Mouse (Mus musculus): Measurements from ENCODE around the gene Dnase1.
A peak's percentile ranks its signal among the peaks of the same experiment; 100 is the strongest.
"Not testable (repeated sequence)": the region's sequence is repeated elsewhere in the genome, so short reads cannot be mapped to it uniquely, and the experiment has no call there.

The Dnase1 gene

DNA sequence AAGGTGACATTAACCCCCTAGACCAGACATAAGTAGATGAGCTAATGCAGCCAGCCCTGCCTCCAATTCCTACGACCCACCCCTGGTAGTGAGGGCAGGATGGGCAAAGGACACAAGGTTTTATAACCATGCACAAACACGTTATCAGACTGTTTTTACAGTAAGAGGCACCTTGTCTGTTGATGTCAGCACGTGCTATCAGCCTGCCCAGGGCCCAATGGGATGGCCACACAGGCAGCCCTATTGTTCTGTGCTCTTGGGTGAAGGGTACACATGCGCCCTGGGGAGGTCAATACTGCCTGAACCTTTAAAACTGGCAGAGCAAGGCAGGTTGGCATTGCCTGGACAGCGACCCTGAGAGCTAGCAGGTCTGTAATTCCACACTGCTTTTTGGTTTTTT is at the start of gene Dnase1:
Gene Dnase1 (plus strand): TSS at position 136 of the 400 bp plus-strand sequence.
- Histone ChIP-seq H3K9me3 (ENCODE audit: low read length) (no peaks in the 10 kb centered on the region), H3K27me3 (ENCODE audit: insufficient read depth, low read length) (no peaks in the 10 kb centered on the region), H3K4me3 (replicated peaks; ENCODE audit: low read length) (no peak within 1 kb of the TSS), H3K4me1 (replicated peaks; ENCODE audit: low read depth, low read length) (peaks cover 75% of the 10 kb centered on the region), H3K36me3 (ENCODE audit: insufficient read depth, low read length) (peaks cover 84% of the 10 kb centered on the region)
- TF ChIP-seq POU5F1 (IDR thresholded peaks at IDR 0.05; ENCODE audit: borderline replicate concordance, low read length): no peak
- 0 out of 2 replicates have a peak, but pooled peaks have one; percentile 3 for TF ChIP-seq CTCF (conservative IDR thresholded peaks at IDR 0.05; ENCODE audit: low read length)

DNA sequence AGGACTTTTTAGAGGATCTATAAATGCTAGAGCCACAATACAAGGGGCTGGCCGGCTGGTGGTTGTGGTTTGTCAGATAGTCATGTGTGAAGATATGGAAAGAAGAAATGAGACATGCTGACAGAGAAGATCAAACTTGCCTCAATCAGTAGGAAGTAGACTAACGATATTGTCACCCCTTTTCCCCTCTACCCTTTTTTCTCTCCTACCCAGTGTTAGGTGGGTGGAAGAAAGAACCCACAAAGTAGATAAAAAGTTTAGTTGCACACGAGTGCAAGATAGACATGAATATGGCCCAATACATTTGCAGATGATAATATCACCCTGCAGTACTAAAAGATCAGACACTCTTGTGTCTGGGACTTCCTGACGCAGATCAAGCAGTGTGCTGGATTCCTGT is 48.3 kb upstream of the Dnase1 start:
- Histone ChIP-seq H3K4me3 (replicated peaks; ENCODE audit: low read length) (no peak overlapping the region), H3K9me3 (ENCODE audit: low read length) (no peaks in the 10 kb centered on the region), H3K27me3 (ENCODE audit: insufficient read depth, low read length) (no peaks in the 10 kb centered on the region), H3K36me3 (ENCODE audit: insufficient read depth, low read length) (peaks cover 99% of the 10 kb centered on the region), H3K4me1 (replicated peaks; ENCODE audit: low read depth, low read length) (peaks cover 19% of the 10 kb centered on the region)
- no peak for TF ChIP-seq CTCF (conservative IDR thresholded peaks at IDR 0.05; ENCODE audit: low read length)

DNA sequence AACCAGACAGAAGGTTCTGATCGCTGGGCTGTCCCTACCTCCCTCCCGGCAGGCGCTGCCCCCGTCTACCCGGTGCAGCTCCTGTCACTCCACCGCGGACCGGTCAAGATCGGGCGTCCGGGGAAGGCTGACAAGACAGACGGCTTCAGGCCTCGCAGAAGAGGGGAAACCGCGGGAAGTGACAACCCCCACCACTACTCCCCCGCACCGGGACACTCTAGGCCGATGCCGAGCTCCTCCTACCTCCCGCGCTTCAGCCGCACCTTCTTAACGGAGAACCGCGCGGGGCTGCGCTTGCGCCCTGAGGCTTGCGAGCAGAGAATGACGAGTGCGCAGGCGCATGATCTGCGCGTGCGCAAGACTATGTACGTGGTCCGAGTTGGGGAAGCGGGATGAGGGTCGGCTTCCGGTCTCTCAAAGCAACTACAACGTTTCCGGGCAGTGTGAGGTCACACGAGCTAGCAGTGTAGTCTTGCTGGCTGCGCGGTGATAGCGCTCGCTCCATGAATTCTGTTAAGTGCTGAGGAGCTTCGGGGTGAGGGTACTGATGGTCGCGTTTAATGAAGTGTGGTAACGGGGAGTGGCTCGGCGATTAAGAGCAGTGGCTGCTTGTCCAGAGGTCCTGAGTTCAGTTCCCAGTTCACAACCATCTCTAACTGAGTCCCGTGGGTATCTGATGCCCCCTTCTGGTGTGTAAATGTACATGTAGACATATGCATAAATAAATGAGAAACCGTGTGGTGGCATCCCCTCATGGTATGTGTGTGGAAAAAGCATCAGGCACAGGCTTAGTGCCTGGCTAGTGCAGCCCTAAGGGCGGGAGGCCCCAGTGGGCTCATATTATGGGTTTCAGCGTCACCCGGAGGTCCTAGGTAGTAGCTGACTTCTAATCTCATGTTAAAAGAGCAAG is 33.0 kb upstream of the Dnase1 start, which contains the start of gene Slx4:
Gene Slx4 (minus strand): TSS at position 282 of the 910 bp plus-strand sequence.
- no peak for TF ChIP-seq NANOG (IDR thresholded peaks at IDR 0.05; ENCODE audit: borderline replicate concordance, low read length)
- TF ChIP-seq CTCF (conservative IDR thresholded peaks at IDR 0.05; ENCODE audit: low read length): 0 out of 2 replicates have a peak, but pooled peaks have one; percentile 19
- peaks cover 43% of the 10 kb centered on the region for H3K4me1 ChIP-seq (replicated peaks; ENCODE audit: low read depth, low read length)
- no peaks in the 10 kb centered on the region for H3K27me3 ChIP-seq (ENCODE audit: insufficient read depth, low read length)
- peaks cover 33% of the 10 kb centered on the region for H3K36me3 ChIP-seq (ENCODE audit: insufficient read depth, low read length)
- H3K9me3 ChIP-seq (ENCODE audit: low read length): peaks cover 12% of the 10 kb centered on the region
- peak within 1 kb of the TSS; percentile 100 for H3K4me3 ChIP-seq (replicated peaks; ENCODE audit: low read length)

DNA sequence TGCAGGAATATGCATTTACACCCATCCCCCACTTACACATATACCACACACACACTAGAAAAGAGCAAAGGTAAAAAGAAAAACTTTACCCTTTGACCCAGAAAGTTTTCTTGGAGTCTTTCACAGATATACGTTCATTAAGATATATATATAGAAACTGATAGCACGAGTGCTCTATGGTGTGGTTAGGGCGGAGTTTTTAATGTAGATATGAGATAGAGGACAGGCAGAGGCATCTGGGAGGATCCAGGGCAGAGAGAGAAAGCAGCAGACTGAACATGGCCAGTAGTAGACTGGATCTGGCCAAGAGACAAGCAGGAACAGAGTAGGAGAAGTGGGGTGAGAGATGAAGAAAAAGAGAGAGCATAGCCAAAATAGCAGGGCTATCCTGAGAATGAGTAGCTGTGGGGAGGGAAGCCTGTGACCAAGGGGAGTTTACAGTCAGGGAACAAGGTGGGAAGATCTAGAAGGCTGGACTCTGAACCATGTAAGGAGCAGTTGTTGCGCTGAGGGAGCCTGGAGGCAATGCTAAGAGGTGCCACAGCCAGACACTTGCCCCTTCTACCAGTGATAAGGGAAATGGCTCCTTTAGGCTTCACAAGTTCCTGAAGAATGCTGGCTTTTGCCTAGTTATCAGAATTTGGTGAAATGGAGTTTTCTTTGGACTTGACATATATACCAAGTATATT is 23.7 kb upstream of the Dnase1 start:
- H3K4me3 ChIP-seq (replicated peaks; ENCODE audit: low read length): no peak overlapping the region
- peaks cover 36% of the 10 kb centered on the region for H3K9me3 ChIP-seq (ENCODE audit: low read length)
- H3K4me1 ChIP-seq (replicated peaks; ENCODE audit: low read depth, low read length): peaks cover 26% of the 10 kb centered on the region
- H3K27me3 ChIP-seq (ENCODE audit: insufficient read depth, low read length): no peaks in the 10 kb centered on the region
- TF ChIP-seq NANOG (IDR thresholded peaks at IDR 0.05; ENCODE audit: borderline replicate concordance, low read length) (no peak), CTCF (conservative IDR thresholded peaks at IDR 0.05; ENCODE audit: low read length) (no peak), POU5F1 (IDR thresholded peaks at IDR 0.05; ENCODE audit: borderline replicate concordance, low read length) (no peak)
- H3K36me3 ChIP-seq (ENCODE audit: insufficient read depth, low read length): no peaks in the 10 kb centered on the region

DNA sequence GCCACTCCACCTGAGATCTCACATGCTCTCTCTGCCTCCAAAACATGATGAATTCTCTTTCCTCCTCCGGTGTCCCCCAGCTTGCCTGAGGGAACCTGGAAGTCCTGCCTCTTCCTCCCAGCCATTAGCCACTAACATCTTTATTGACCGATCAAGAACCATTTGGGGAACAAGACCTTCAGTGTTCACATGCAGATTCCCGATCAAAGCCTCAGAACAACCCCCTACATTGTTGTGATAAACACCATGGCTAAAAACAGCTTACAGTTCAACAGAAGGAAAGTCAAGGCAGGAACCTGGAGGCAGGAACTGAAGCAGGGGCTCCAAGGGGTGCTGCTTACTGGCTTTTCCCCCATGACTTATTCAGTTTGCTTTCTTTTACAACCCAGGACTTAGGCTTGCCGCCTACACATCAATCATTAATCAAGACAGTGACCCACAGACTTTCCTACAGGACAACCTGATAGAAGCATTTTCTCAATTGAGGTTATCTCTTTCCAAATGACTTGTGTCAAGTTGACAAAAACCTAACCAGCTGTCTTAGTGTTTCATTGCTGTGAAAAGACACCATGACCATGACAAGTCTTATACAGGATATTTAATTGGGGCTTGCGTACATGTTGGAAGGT is 22.6 kb upstream of the Dnase1 start:
- peaks cover 29% of the 10 kb centered on the region for H3K9me3 ChIP-seq (ENCODE audit: low read length)
- TF ChIP-seq CTCF (conservative IDR thresholded peaks at IDR 0.05; ENCODE audit: low read length) (no peak), POU5F1 (IDR thresholded peaks at IDR 0.05; ENCODE audit: borderline replicate concordance, low read length) (no peak), NANOG (IDR thresholded peaks at IDR 0.05; ENCODE audit: borderline replicate concordance, low read length) (peak; percentile 94)
- no peaks in the 10 kb centered on the region for H3K36me3 ChIP-seq (ENCODE audit: insufficient read depth, low read length)
- H3K27me3 ChIP-seq (ENCODE audit: insufficient read depth, low read length): no peaks in the 10 kb centered on the region
- no peak overlapping the region for H3K4me3 ChIP-seq (replicated peaks; ENCODE audit: low read length)
- H3K4me1 ChIP-seq (replicated peaks; ENCODE audit: low read depth, low read length): peaks cover 26% of the 10 kb centered on the region

DNA sequence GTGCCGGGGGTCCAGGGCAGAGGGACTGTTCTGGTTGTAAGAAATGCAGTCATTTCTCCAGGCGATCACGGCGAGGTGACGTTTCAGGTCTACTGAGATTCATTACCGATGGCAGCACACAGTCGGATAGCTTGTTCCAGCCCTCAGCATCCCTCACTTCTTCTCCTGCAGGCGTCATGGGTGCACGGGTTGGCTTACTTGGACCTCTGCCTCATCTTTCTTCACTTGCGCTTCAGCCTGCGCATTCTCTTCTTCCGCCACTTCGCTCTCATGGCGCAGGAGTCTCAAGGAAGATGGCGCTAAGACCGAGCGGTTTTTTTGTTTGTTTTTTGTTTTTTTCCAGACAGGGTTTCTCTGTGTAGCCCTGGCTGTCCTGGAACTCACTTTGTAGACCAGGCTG is 20.0 kb upstream of the Dnase1 start:
- H3K27me3 ChIP-seq (ENCODE audit: insufficient read depth, low read length); H3K4me3 ChIP-seq (replicated peaks; ENCODE audit: low read length); H3K36me3 ChIP-seq (ENCODE audit: insufficient read depth, low read length): not testable (repeated sequence)
- H3K9me3 ChIP-seq (ENCODE audit: low read length): peaks cover 20% of the 10 kb centered on the region
- 0 out of 2 replicates have a peak, but pooled peaks have one; percentile 12 for TF ChIP-seq CTCF (conservative IDR thresholded peaks at IDR 0.05; ENCODE audit: low read length)
- H3K4me1 ChIP-seq (replicated peaks; ENCODE audit: low read depth, low read length): peaks cover 34% of the 10 kb centered on the region

DNA sequence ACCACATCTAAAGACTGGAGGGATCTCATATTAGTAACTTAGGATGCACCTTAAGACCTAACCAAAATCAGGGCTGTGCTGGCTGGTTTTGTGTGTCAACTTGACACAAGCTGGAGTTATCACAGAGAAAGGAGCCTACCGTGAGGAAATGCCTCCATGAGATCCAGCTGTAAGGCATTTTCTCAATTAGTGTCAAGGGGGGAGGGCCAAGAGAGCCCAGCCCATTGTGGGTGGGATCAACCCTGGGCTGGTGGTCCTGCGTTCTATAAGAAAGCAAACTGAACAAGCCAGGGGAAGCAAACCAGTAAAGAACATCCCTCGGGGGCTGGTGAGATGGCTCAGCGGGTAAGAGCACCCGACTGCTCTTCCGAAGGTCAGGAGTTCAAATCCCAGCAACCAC is 19.3 kb upstream of the Dnase1 start:
- not testable (repeated sequence) for H3K36me3 ChIP-seq (ENCODE audit: insufficient read depth, low read length); H3K27me3 ChIP-seq (ENCODE audit: insufficient read depth, low read length); H3K4me3 ChIP-seq (replicated peaks; ENCODE audit: low read length)
- H3K4me1 ChIP-seq (replicated peaks; ENCODE audit: low read depth, low read length): peaks cover 41% of the 10 kb centered on the region
- peaks cover 20% of the 10 kb centered on the region for H3K9me3 ChIP-seq (ENCODE audit: low read length)

DNA sequence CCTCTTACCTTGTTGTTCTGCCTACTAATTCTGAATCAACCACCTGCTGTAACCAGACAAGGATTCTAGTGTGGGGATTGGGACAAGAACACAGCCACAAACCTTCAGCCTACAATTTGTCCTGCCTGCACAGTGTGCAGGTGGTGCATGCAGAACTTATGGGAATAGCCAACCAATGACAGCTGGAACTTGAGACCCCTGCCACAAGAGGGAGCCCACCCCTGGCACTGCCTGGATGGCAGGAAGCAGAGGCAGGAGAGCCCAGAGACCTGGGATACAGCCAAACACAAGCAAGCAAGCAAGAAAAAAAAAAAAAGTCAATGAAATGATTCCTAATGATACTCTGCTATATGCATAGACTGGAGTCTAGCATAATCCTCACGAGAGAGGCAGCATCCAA is 15.5 kb upstream of the Dnase1 start:
- peaks cover 42% of the 10 kb centered on the region for H3K4me1 ChIP-seq (replicated peaks; ENCODE audit: low read depth, low read length)
- no peaks in the 10 kb centered on the region for H3K27me3 ChIP-seq (ENCODE audit: insufficient read depth, low read length)
- no peaks in the 10 kb centered on the region for H3K36me3 ChIP-seq (ENCODE audit: insufficient read depth, low read length)
- 0 out of 2 replicates have a peak, but pooled peaks cover under 1% of the 10 kb centered on the region for H3K9me3 ChIP-seq (ENCODE audit: low read length)
- H3K4me3 ChIP-seq (replicated peaks; ENCODE audit: low read length): no peak overlapping the region
- TF ChIP-seq NANOG (IDR thresholded peaks at IDR 0.05; ENCODE audit: borderline replicate concordance, low read length) (no peak), CTCF (conservative IDR thresholded peaks at IDR 0.05; ENCODE audit: low read length) (peak; percentile 24), POU5F1 (IDR thresholded peaks at IDR 0.05; ENCODE audit: borderline replicate concordance, low read length) (no peak)
